Mouse (Mus musculus): ENCODE measurements around the gene Olfr1354. TPM values are rescaled to one million over a fixed set of nuclear protein-coding genes. Genes with fewer than 3 reads are reported as not detected.
"Not testable (repeated sequence)": the region's sequence is repeated elsewhere in the genome, so short reads cannot be mapped to it uniquely, and the experiment has no call there.

Gene Olfr1354
- not detected for polyA plus RNA-seq (2017; shearing (Covaris generic))

DNA sequence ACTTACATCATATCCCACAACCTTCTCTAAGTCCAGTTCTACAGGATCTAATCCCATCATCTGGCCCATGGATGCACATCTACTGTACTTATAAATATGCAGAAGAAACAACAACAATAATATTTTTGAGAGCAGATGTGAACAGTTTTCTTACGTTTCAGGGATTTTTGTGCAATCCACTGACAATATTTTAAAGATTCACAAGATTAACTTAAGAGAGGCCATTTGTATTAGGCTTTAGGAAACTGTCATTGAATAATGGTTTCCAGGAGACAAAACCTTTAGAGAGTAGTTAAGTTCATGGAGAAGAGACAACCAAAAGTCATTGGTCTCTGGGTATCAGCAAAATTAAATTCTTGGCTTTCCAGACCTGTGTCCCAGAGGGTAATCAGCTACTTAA lies at the start of gene Olfr1354:
Olfr1354 (plus strand) TSS at position 301 of the 400 bp plus-strand sequence.
- not testable (repeated sequence) for ATAC-seq

DNA sequence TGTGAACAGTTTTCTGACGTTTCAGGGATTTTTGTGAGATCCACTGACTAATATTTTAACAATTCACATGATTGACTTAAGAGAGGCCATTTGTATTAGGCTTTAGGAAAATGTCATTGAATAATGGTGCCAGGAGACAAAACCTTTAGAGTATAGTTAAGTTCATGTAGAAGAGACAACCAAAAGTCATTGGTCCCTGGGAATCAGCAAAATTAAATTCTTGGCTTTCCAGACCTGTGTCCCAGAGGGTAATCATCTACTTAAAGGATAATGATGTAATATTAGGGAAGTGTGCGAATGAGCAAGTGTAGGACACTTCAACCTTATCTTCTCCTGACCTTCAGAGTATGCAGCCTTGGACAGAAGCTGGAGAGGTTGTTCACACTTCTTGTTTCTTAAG lies 37.7 kb upstream of the Olfr1354 start, which contains the start of gene Olfr1355:
Olfr1355 (plus strand) TSS at position 301 of the 400 bp plus-strand sequence.
- ATAC-seq = no peak

DNA sequence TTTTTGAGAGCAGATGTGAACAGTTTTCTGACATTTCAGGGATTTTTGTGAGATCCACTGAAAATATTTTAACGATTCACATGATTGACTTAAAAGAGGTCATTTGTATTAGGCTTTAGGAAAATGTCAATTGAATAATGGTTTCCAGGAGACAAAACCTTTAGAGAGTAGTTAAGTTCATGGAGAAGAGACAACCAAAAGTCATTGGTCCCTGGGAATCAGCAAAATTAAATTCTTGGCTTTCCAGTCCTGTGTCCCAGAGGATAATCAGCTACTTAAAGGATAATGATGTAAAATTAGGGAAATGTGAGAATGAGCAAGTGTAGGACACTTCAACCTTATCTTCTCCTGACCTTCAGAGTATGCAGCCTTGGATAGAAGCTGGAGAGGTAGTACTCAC lies 37.4 kb downstream of the Olfr1354 start, which contains the start of gene Olfr8:
Olfr8 (plus strand) TSS at position 301 of the 400 bp plus-strand sequence.
- ATAC-seq = not testable (repeated sequence)

DNA sequence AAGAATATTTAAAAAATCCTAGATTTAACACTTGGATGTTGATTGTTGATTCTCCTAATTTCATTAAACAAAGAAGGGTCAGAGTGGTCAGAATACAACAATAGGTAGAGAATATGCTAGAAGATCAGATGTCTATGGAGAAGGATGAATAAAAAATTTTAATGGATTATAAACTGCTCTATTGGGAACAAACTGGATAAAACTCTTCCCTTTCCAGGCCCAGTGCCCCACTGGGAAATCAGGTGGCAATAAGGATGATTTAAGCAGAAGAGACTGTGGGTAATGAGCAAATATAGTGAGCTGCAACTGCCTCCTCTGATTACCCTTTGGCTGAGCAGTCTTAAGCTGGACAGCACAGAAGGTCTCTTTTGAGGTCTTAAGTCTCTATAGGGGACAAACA lies 50.0 kb downstream of the Olfr1354 start, which contains the start of gene Olfr1353:
Olfr1353 (plus strand) TSS at position 301 of the 400 bp plus-strand sequence.
- not testable (repeated sequence) for ATAC-seq

Other genes starting within 250 kb of the Olfr1354 start
- not detected for gene Casp14, start 194.9 kb upstream of the Olfr1354 start, polyA plus RNA-seq (2017; shearing (Covaris generic))
- gene Ccdc105, start 160.1 kb upstream of the Olfr1354 start, polyA plus RNA-seq (2017; shearing (Covaris generic)) = not detected
- gene Slc1a6, start 132.7 kb upstream of the Olfr1354 start, polyA plus RNA-seq (2017; shearing (Covaris generic)) = not detected
- not detected for gene Olfr1356, start 61.0 kb upstream of the Olfr1354 start, polyA plus RNA-seq (2017; shearing (Covaris generic))
- not detected for gene Olfr1355, start 37.6 kb upstream of the Olfr1354 start, polyA plus RNA-seq (2017; shearing (Covaris generic))
- not detected for gene Olfr8, start 37.5 kb downstream of the Olfr1354 start, polyA plus RNA-seq (2017; shearing (Covaris generic))
- not detected for gene Olfr1353, start 50.1 kb downstream of the Olfr1354 start, polyA plus RNA-seq (2017; shearing (Covaris generic))
- gene Olfr1352, start 67.9 kb downstream of the Olfr1354 start, polyA plus RNA-seq (2017; shearing (Covaris generic)) = not detected
- not detected for gene Olfr1351, start 99.3 kb downstream of the Olfr1354 start, polyA plus RNA-seq (2017; shearing (Covaris generic))
- not detected for gene Olfr57, start 115.6 kb downstream of the Olfr1354 start, polyA plus RNA-seq (2017; shearing (Covaris generic))
- 10 to 100 TPM; 13.5 to 20.4 TPM for gene 2610008E11Rik, start 184.4 kb downstream of the Olfr1354 start, polyA plus RNA-seq (2017; shearing (Covaris generic))
- not detected for gene Vmn2r80, start 235.6 kb downstream of the Olfr1354 start, polyA plus RNA-seq (2017; shearing (Covaris generic))

Data from activated CD4-positive, CD25-positive, alpha-beta regulatory T cell, adult 4 months (primary cell).